Mouse (Mus musculus) CH12.LX (cell line): Measurements from ENCODE around the gene Tmem198. TPM values are rescaled to one million over a fixed set of nuclear protein-coding genes. Genes with fewer than 3 reads are reported as not detected.

Experiments used
- DNase-seq: peaks from one replicate; pipeline ENCODE4 v3.0.0-alpha.2; 2013; ENCODE audit errors: extremely low read depth
- H3K27ac ChIP-seq: 2 replicates; pipeline ENCODE4 v1.5.1; 2012; ENCODE audit warnings: low read depth, mild to moderate bottlenecking, control low read depth, moderate library complexity; ENCODE audit not compliant: insufficient read depth
- H3K27me3 ChIP-seq: replicated peaks from 2 replicates; pipeline ENCODE3; 2012; ENCODE audit warnings: inconsistent platforms
- H3K36me3 ChIP-seq, 2 experiments: replicated peaks in 1 of 2; 2 replicates each; pipeline versions ENCODE3 to v1.6.1; 2012; ENCODE audit warnings: inconsistent platforms in 1 of 2, low read length in 1 of 2, mild to moderate bottlenecking in 1 of 2, mixed read lengths in 1 of 2, moderate library complexity in 1 of 2; ENCODE audit not compliant: control insufficient read depth in 1 of 2, insufficient read depth in 1 of 2
- H3K4me1 ChIP-seq, 2 experiments: 2 replicates each; pipeline ENCODE4 v1.6.1; 2012; ENCODE audit warnings: inconsistent platforms in 1 of 2, moderate library complexity in 1 of 2; ENCODE audit not compliant: insufficient read depth in 2 of 2, control insufficient read depth in 1 of 2
- H3K4me2 ChIP-seq: 2 replicates; pipeline ENCODE4 v1.6.1; 2012; ENCODE audit warnings: low read depth, mild to moderate bottlenecking, control low read depth; ENCODE audit not compliant: poor library complexity, insufficient read depth, severe bottlenecking
- H3K4me3 ChIP-seq, 3 experiments: fragments of 150-350 bp in 1 of 3; sonication (generic) in 1 of 3; replicated peaks in 1 of 3; 2 replicates each; pipeline versions ENCODE3 to v1.5.1; 2011 to 2012; ENCODE audit warnings: low read depth in 2 of 3, low read length in 2 of 3, mild to moderate bottlenecking in 2 of 3, moderate library complexity in 2 of 3, control low read depth in 1 of 3, improper control_type of control experiment in 1 of 3, inconsistent platforms in 1 of 3, mixed read lengths in 1 of 3; ENCODE audit not compliant: poor library complexity in 1 of 3
- H3K79me2 ChIP-seq: replicated peaks from 2 replicates; pipeline ENCODE4 v1.6.1; 2012; ENCODE audit warnings: mild to moderate bottlenecking, moderate library complexity; ENCODE audit not compliant: control insufficient read depth, poor library complexity, insufficient read depth, severe bottlenecking; ENCODE audit errors: extremely low read depth
- H3K9ac ChIP-seq: 2 replicates; pipeline ENCODE4 v1.6.1; 2012; ENCODE audit warnings: low read depth, mild to moderate bottlenecking, control low read depth, moderate library complexity; ENCODE audit not compliant: insufficient read depth
- H3K9me3 ChIP-seq: replicated peaks from 2 replicates; pipeline ENCODE3; 2012; ENCODE audit warnings: low read length, inconsistent platforms, mixed read lengths
- ELF1 ChIP-seq: IDR thresholded peaks from 2 replicates; pipeline ENCODE4 v1.6.1; 2014; ENCODE audit warnings: low read depth, mild to moderate bottlenecking, inconsistent platforms, low read length, improper control_type of control experiment
- EP300 ChIP-seq: IDR thresholded peaks from 2 replicates; pipeline ENCODE4 v1.6.1; 2011; ENCODE audit warnings: low read length, improper control_type of control experiment
- MAX ChIP-seq: IDR thresholded peaks from 2 replicates; pipeline ENCODE4 v1.6.1; 2011; ENCODE audit warnings: low read length, improper control_type of control experiment
- MAZ ChIP-seq: IDR thresholded peaks from 2 replicates; pipeline ENCODE4 v1.6.1; 2012; ENCODE audit warnings: low read depth, mild to moderate bottlenecking, inconsistent platforms, low read length, improper control_type of control experiment, moderate library complexity
- MEF2A ChIP-seq: IDR thresholded peaks from 2 replicates; pipeline ENCODE4 v1.6.1; 2014; ENCODE audit warnings: low read depth, mild to moderate bottlenecking, inconsistent platforms, low read length, improper control_type of control experiment, borderline replicate concordance
- NELFE ChIP-seq: IDR thresholded peaks from 2 replicates; pipeline ENCODE4 v1.6.1; 2011; ENCODE audit warnings: low read depth, low read length, improper control_type of control experiment
- NRF1 ChIP-seq: IDR thresholded peaks from 2 replicates; pipeline ENCODE4 v1.6.1; 2014; ENCODE audit warnings: low read depth, mild to moderate bottlenecking, inconsistent platforms, low read length, improper control_type of control experiment, moderate library complexity
- PAX5 ChIP-seq: IDR thresholded peaks from 2 replicates; pipeline ENCODE4 v1.6.1; 2012; ENCODE audit warnings: low read length, inconsistent platforms, mixed read lengths
- RAD21 ChIP-seq: IDR thresholded peaks from 2 replicates; pipeline ENCODE4 v1.6.1; 2011; ENCODE audit warnings: low read depth, mild to moderate bottlenecking, low read length, improper control_type of control experiment, moderate library complexity
- TBP ChIP-seq: conservative IDR thresholded peaks from 2 replicates; pipeline ENCODE4 v1.6.1; 2011; ENCODE audit warnings: low read depth, low read length, improper control_type of control experiment
- TCF12 ChIP-seq: IDR thresholded peaks from 2 replicates; pipeline ENCODE4 v1.6.1; 2014; ENCODE audit warnings: low read depth, mild to moderate bottlenecking, inconsistent platforms, low read length, improper control_type of control experiment
- UBTF ChIP-seq: IDR thresholded peaks from 2 replicates; pipeline ENCODE4 v1.6.1; 2012; ENCODE audit warnings: low read depth, mild to moderate bottlenecking, inconsistent platforms, low read length, improper control_type of control experiment, moderate library complexity
- ZC3H11A ChIP-seq: IDR thresholded peaks from 2 replicates; pipeline ENCODE4 v1.6.1; 2012; ENCODE audit warnings: low read depth, mild to moderate bottlenecking, inconsistent platforms, low read length, improper control_type of control experiment
- ZNF384 ChIP-seq: IDR thresholded peaks from 2 replicates; pipeline ENCODE4 v1.6.1; 2012; ENCODE audit warnings: low read depth, low read length, improper control_type of control experiment, inconsistent platforms
- dilution Hi-C: fragments of 300-500 bp; cut with MboI; formaldehyde crosslinking; loops from 2 replicates; pipeline ENCODE4 v1.14.3; 2020; ENCODE audit warnings: low sequenced_read_pairs; ENCODE audit not compliant: extremely low pct_unique_long_range_greater_than_20kb, extremely low pct_ligation_motif_present
- in situ Hi-C: fragments of 300-500 bp; cut with MboI; formaldehyde crosslinking; loops from 3 replicates; pipeline ENCODE4 v1.14.3; 2019; ENCODE audit warnings: low sequenced_read_pairs, low pct_ligation_motif_present, low pct_unique_long_range_greater_than_20kb, mixed read lengths
- polyA plus RNA-seq: library from polyadenylated mRNA; unstranded; fragments of >175 nt; gene quantifications from 2 replicates; pipeline ENCODE4 v1.2.1, GENCODE M21; 2012; ENCODE audit warnings: low read depth; ENCODE audit not compliant: insufficient read length
- total RNA-seq, 2 experiments: library from RNA; depleted of rRNA; stranded (reverse); fragments of 300-350 nt in 1 of 2; fragments of >200 nt in 1 of 2; gene quantifications; 2 replicates each; pipeline ENCODE4 v1.2.3; 2012 to 2014

Gene Tmem198
- total and polyA plus RNA-seq, 3 experiments = 0.51 to 1.1 (median 0.80) TPM

GRCm38 (mm10) chr1:75512550-75512949 lies 33.2 kb downstream of the Tmem198 start:
- TF ChIP-seq MEF2A (no peak), ZC3H11A (no peak), NELFE (no peak), TCF12 (no peak), RAD21 (no peak)
- no peak overlapping the region for H3K27ac ChIP-seq
- dilution Hi-C loops = no loop called here
- peaks cover 10% of the 10 kb centered on the region for H3K27me3 ChIP-seq
- H3K4me1 ChIP-seq = no peaks in the 10 kb centered on the region
- no peaks in the 10 kb centered on the region for H3K9me3 ChIP-seq
- no peak overlapping the region for H3K9ac ChIP-seq
- H3K36me3 ChIP-seq = no peaks in the 10 kb centered on the region
- in situ Hi-C loops = no loop called here
- H3K79me2 ChIP-seq = no peaks in the 10 kb centered on the region
- no peak overlapping the region for H3K4me3 ChIP-seq
- H3K4me2 ChIP-seq = no peak overlapping the region
- no peak for DNase-seq

- DNase-seq = no peak
- H3K9ac ChIP-seq = no peak overlapping the region
- H3K36me3 ChIP-seq = no peaks in the 10 kb centered on the region
- TF ChIP-seq MAX (no peak), RAD21 (no peak), ELF1 (no peak), TBP (no peak), PAX5 (no peak), MAZ (no peak), NRF1 (no peak), EP300 (no peak), ZNF384 (no peak)
- peaks cover 2% of the 10 kb centered on the region for H3K27me3 ChIP-seq
- in situ Hi-C loops (no loop called here), dilution Hi-C loops (no loop called here)
- no peak overlapping the region for H3K4me2 ChIP-seq
- H3K79me2 ChIP-seq = no peaks in the 10 kb centered on the region
- H3K4me1 ChIP-seq = peaks cover 0 to 2% of the 10 kb centered on the region in 2 experiments; a peak in 1 of 4 replicates
- H3K27ac ChIP-seq = no peak overlapping the region
- H3K9me3 ChIP-seq = no peaks in the 10 kb centered on the region
- H3K4me3 ChIP-seq = no peak overlapping the region
These were observed 37.5 kb downstream of the Tmem198 start for GRCm38 (mm10) chr1:75516703-75517380.

- Histone ChIP-seq H3K4me3 (no peak overlapping the region), H3K79me2 (no peaks in the 10 kb centered on the region)
- dilution Hi-C loops = no loop called here
These were observed 38.7 kb downstream of the Tmem198 start for GRCm38 (mm10) chr1:75517984-75518383.

More at GRCm38 (mm10) chr1:75517984-75518383, 38.7 kb downstream of the Tmem198 start:
- TF ChIP-seq RAD21 (no peak), UBTF (no peak), MEF2A (no peak)
- TF ChIP-seq, all 38 proteins: peak for 0
- DNase-seq = no peak
- H3K9me3 ChIP-seq = no peaks in the 10 kb centered on the region
- no peak overlapping the region for H3K4me2 ChIP-seq
- H3K4me1 ChIP-seq = peaks cover 0 to 9% of the 10 kb centered on the region in 2 experiments; a peak in 2 of 4 replicates
- H3K27me3 ChIP-seq = peaks cover 2% of the 10 kb centered on the region
- no peaks in the 10 kb centered on the region for H3K36me3 ChIP-seq
- no peak overlapping the region for H3K27ac ChIP-seq
- in situ Hi-C loops = no loop called here
- no peak overlapping the region for H3K9ac ChIP-seq
